Mouse (Mus musculus): ENCODE results near the gene Tex22. TPM values are rescaled to one million over a fixed set of nuclear protein-coding genes. Genes with fewer than 3 reads are reported as not detected.

Tex22 gene
- total and polyA plus RNA-seq, 2 experiments from 2014 or later, result not detected

DNA sequence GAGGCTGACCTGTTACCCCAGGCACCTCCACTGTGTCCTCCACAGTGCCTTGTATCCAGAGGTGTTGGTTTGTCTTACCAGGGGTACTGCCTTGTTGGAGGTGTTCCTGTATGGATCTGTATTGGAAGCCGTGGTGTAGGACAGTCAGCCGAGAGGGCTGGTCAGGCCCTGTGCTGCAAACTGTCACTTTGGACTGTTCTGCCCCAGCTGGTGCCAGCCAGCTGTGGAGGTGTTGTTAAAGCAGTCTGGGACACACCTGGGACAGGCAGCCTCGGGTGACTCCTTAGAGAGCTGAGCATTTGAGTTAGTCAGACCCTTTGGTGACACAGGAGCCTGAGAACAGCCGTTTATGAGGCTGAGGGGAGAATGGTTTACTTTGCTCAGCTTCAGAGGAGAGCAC, 44.3 kb upstream of the Tex22 start:
- Histone ChIP-seq H3K27me3 (ENCODE audit: control insufficient read depth, insufficient read depth, low read length) (no peaks in the 10 kb centered on the region), H3K27ac (ENCODE audit: low read depth) (no peak overlapping the region), H3K4me1 (ENCODE audit: control insufficient read depth, insufficient read depth) (peaks cover 31% of the 10 kb centered on the region), H3K9me3 (replicated peaks; ENCODE audit: control insufficient read depth, low read length) (no peaks in the 10 kb centered on the region), H3K36me3 (replicated peaks; ENCODE audit: control insufficient read depth, insufficient read depth, low read length) (no peaks in the 10 kb centered on the region), H3K4me3 (ENCODE audit: low read depth, low read length) (no peak overlapping the region), H3K9ac (replicated peaks; ENCODE audit: low read depth, low read length) (no peak overlapping the region), H3K4me2 (ENCODE audit: low read depth, low read length) (no peak overlapping the region)
- DNase-seq (ENCODE audit: low spot score) (no peak), ATAC-seq (ENCODE audit: insufficient read depth, low read depth) (no peak)
- no peak for TF ChIP-seq EP300 (IDR thresholded peaks at IDR 0.05; ENCODE audit: low read depth)
- no peak for TF ChIP-seq CTCF (IDR thresholded peaks at IDR 0.05; ENCODE audit: low read depth)
- WGBS, result 74% methylated on average over 4 of the region's 4 CpGs

DNA sequence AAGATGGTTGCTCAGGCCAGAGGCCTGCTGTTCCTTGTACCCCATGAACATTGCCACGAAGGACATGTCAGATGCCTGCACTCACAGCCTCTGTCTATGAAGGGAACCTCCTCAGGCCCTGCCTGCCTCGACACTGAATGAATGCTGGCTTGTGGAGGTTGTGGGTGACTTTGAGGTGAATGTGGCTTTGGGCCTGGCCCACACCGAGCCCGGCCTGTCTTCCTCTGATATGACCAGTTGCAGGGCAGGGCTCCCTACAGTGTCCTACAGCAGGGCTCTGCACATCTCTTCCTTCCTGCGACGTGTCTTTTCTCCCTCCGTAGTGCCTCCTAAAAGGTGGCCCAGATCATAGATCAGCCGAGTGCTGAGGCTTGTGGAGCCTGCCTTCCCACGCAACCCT, 43.3 kb upstream of the Tex22 start:
- H3K36me3 ChIP-seq (replicated peaks; ENCODE audit: control insufficient read depth, insufficient read depth, low read length), result no peaks in the 10 kb centered on the region
- H3K9me3 ChIP-seq (replicated peaks; ENCODE audit: control insufficient read depth, low read length), result no peaks in the 10 kb centered on the region
- no peak overlapping the region for H3K4me3 ChIP-seq (ENCODE audit: low read depth, low read length)
- DNase-seq (ENCODE audit: low spot score) (no peak), ATAC-seq (ENCODE audit: insufficient read depth, low read depth) (no peak)
- H3K27me3 ChIP-seq (ENCODE audit: control insufficient read depth, insufficient read depth, low read length), result no peaks in the 10 kb centered on the region
- no peak overlapping the region for H3K4me2 ChIP-seq (ENCODE audit: low read depth, low read length)
- no peak overlapping the region for H3K27ac ChIP-seq (ENCODE audit: low read depth)
- H3K4me1 ChIP-seq (ENCODE audit: control insufficient read depth, insufficient read depth), result peaks cover 35% of the 10 kb centered on the region
- 73% methylated on average over 9 of the region's 9 CpGs for WGBS
- TF ChIP-seq EP300 (IDR thresholded peaks at IDR 0.05; ENCODE audit: low read depth), result no peak
- no peak for TF ChIP-seq CTCF (IDR thresholded peaks at IDR 0.05; ENCODE audit: low read depth)
- no peak overlapping the region for H3K9ac ChIP-seq (replicated peaks; ENCODE audit: low read depth, low read length)

DNA sequence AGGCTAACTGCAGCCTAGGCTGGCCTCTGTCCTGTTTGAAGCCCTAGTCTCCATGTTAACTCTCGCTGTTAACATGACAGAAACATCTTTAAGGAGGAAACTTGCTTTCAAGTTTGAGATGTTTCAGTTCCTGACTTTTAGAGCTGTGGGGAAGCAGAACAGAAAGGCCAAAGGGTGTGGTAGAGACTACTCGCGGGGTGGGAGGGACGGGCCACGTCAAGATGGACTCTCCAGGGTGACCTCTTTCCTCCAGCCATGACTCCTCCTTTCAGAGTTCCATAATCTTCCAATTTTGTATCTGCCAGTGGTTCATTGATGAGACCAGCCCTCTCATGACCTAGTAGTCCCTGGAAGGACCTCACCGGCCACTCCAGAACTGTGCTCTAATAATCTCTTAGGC, 42.9 kb upstream of the Tex22 start:
- no peak for DNase-seq (ENCODE audit: low spot score)
- Histone ChIP-seq H3K9me3 (replicated peaks; ENCODE audit: control insufficient read depth, low read length) (no peaks in the 10 kb centered on the region), H3K27me3 (ENCODE audit: control insufficient read depth, insufficient read depth, low read length) (no peaks in the 10 kb centered on the region), H3K36me3 (replicated peaks; ENCODE audit: control insufficient read depth, insufficient read depth, low read length) (no peaks in the 10 kb centered on the region), H3K4me2 (ENCODE audit: low read depth, low read length) (no peak overlapping the region), H3K27ac (ENCODE audit: low read depth) (no peak overlapping the region), H3K4me1 (ENCODE audit: control insufficient read depth, insufficient read depth) (peaks cover 35% of the 10 kb centered on the region), H3K4me3 (ENCODE audit: low read depth, low read length) (no peak overlapping the region), H3K9ac (replicated peaks; ENCODE audit: low read depth, low read length) (no peak overlapping the region)
- ATAC-seq (ENCODE audit: insufficient read depth, low read depth), result no peak
- WGBS, result 81% methylated on average over 6 of the region's 6 CpGs
- TF ChIP-seq CTCF (IDR thresholded peaks at IDR 0.05; ENCODE audit: low read depth), result no peak
- no peak for TF ChIP-seq EP300 (IDR thresholded peaks at IDR 0.05; ENCODE audit: low read depth)

DNA sequence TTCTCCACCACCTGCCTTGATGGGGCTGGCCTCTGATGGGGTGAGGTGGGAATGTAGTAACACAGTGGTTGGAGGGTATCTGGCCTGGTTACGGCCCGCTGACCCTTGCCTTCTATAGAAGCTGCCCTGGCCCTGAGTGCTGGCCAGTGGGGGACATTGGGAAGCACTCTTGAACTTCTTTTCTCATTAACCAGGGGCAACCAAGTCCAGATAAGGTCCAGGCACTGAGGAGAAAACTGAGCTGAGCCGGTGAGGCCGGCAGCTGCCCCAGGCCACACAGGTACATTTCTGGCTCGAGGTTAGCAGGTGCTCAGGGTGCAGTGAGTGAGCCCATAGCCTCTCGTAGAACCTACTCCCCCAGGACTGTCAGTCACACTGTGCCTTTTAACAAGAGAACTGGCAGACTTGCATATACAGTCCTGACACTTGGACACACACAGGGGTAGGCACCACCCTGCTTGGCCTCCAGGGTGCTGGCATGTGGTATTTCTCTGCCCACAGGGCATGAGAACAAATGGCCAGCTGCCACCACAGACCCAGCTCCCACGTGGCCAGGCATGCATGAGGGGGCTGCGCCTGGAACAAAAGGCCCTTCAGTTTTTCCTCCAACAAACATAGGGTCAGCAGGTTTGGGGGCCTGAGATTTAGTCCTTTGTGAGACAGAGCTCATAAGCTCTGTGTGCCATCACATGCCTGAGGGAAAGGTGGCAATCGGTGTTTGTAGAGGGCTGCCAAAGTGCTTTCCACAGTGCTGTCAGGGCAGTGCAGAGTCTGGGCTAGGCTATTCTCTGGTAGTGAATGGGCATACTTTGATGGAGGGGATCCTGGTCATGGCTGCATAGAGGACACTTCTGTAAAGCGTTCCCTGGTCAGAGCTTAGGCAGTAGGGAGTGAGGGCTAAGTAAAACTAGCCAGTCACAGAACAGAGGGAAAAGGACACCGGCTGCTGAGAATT, 41.7 kb upstream of the Tex22 start:
- ATAC-seq (ENCODE audit: insufficient read depth, low read depth) (peak; percentile 52; the same call in 1 of the 2 replicates), DNase-seq (ENCODE audit: low spot score) (no peak)
- no peaks in the 10 kb centered on the region for H3K36me3 ChIP-seq (replicated peaks; ENCODE audit: control insufficient read depth, insufficient read depth, low read length)
- H3K27me3 ChIP-seq (ENCODE audit: control insufficient read depth, insufficient read depth, low read length), result no peaks in the 10 kb centered on the region
- H3K9me3 ChIP-seq (replicated peaks; ENCODE audit: control insufficient read depth, low read length), result no peaks in the 10 kb centered on the region
- WGBS, result 58% methylated on average over 11 of the region's 11 CpGs
- H3K4me2 ChIP-seq (ENCODE audit: low read depth, low read length), result no peak overlapping the region
- no peak overlapping the region for H3K9ac ChIP-seq (replicated peaks; ENCODE audit: low read depth, low read length)
- no peak for TF ChIP-seq CTCF (IDR thresholded peaks at IDR 0.05; ENCODE audit: low read depth)
- TF ChIP-seq EP300 (IDR thresholded peaks at IDR 0.05; ENCODE audit: low read depth), result no peak
- H3K4me1 ChIP-seq (ENCODE audit: control insufficient read depth, insufficient read depth), result peaks cover 29% of the 10 kb centered on the region
- H3K27ac ChIP-seq (ENCODE audit: low read depth), result 0 out of 2 replicates have a peak overlapping the region, but pooled peaks have one; percentile 32
- no peak overlapping the region for H3K4me3 ChIP-seq (ENCODE audit: low read depth, low read length)

DNA sequence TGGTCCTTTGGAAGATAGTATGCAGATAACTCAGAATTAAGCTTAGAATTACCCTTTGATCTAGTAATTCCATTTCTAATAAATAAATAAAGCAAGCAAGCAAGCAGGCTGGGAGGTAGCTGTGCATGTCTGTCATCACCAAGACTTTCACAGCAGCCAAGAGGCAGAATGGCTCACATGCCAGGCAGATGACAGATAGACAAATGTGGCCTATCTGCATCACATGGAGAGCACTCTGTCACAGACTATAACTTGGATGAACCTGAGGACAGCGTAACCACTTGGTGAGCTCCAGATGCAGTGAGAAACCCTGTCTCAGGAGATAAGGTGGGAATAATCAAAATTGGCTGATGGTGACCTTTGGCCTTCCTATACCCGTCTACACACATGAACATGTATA, 39.2 kb upstream of the Tex22 start:
- TF ChIP-seq EP300 (IDR thresholded peaks at IDR 0.05; ENCODE audit: low read depth) (0 out of 2 replicates have a peak, but pooled peaks have one; percentile 25), CTCF (IDR thresholded peaks at IDR 0.05; ENCODE audit: low read depth) (no peak)
- ATAC-seq (ENCODE audit: insufficient read depth, low read depth) (no peak), DNase-seq (ENCODE audit: low spot score) (no peak)
- Histone ChIP-seq H3K4me1 (ENCODE audit: control insufficient read depth, insufficient read depth) (peaks cover 29% of the 10 kb centered on the region), H3K27me3 (ENCODE audit: control insufficient read depth, insufficient read depth, low read length) (no peaks in the 10 kb centered on the region), H3K4me2 (ENCODE audit: low read depth, low read length) (no peak overlapping the region), H3K4me3 (ENCODE audit: low read depth, low read length) (no peak overlapping the region), H3K27ac (ENCODE audit: low read depth) (no peak overlapping the region), H3K9ac (replicated peaks; ENCODE audit: low read depth, low read length) (no peak overlapping the region), H3K9me3 (replicated peaks; ENCODE audit: control insufficient read depth, low read length) (no peaks in the 10 kb centered on the region), H3K36me3 (replicated peaks; ENCODE audit: control insufficient read depth, insufficient read depth, low read length) (no peaks in the 10 kb centered on the region)
- WGBS, result 36% methylated on average over 2 of the region's 2 CpGs

Measured in heart, postnatal 0 days (tissue).